Mouse (Mus musculus): ENCODE measurements at regions not wholly inside any gene's neighbourhood (a gene's known extent, or its start where the extent isn't known, plus 50 kb on each side); places are given as distances from the start of the nearest gene placed in this dataset.

- no peak for ATAC-seq
Observed at GRCm38 (mm10) chr8:87268159-87268558, 204.2 kb downstream of the Cbln1 start.

GRCm38 (mm10) chr8:87264999-87265398 lies 207.4 kb downstream of the Cbln1 start:
- no peak for ATAC-seq
- Histone ChIP-seq H3K9me3 (no peaks in the 10 kb centered on the region), H3K9ac (no peak overlapping the region), H3K27ac (no peak overlapping the region), H3K4me1 (replicated peaks) (no peaks in the 10 kb centered on the region), H3K4me3 (replicated peaks) (no peak overlapping the region), H3K36me3 (no peaks in the 10 kb centered on the region), H3K4me2 (replicated peaks) (no peak overlapping the region), H3K27me3 (replicated peaks) (no peaks in the 10 kb centered on the region)
- 60% methylated on average over 2 of the region's 2 CpGs for WGBS

More at GRCm38 (mm10) chr8:87268159-87268558, 204.2 kb downstream of the Cbln1 start:
- Histone ChIP-seq H3K4me2 (replicated peaks) (no peak overlapping the region), H3K4me3 (replicated peaks) (no peak overlapping the region), H3K36me3 (no peaks in the 10 kb centered on the region), H3K4me1 (replicated peaks) (no peaks in the 10 kb centered on the region), H3K9me3 (no peaks in the 10 kb centered on the region), H3K27ac (no peak overlapping the region), H3K9ac (no peak overlapping the region), H3K27me3 (replicated peaks) (no peaks in the 10 kb centered on the region)

DNA sequence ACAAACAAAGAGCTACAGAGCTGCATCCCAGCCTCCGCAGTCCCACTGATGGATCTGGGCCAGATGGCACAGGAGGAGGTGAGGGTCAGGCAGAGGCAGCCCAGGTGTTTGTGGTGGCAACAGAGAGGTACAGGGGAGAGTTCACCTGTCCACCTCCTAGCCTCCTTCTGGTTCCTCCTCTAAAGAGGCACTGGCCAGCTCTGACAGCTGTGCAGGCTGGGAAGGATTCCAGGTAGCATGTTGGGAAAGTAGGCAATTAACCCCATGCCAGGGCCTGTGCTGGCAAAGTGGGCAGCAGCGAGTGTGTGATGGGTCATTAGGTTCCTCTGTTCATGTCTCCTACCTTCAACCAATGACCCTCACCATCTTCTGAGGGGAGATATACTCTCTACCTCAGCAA lies 212.1 kb downstream of the Cbln1 start:
- Histone ChIP-seq H3K9me3 (no peaks in the 10 kb centered on the region), H3K27me3 (replicated peaks) (no peaks in the 10 kb centered on the region), H3K9ac (no peak overlapping the region), H3K4me2 (replicated peaks) (no peak overlapping the region), H3K36me3 (no peaks in the 10 kb centered on the region), H3K4me3 (replicated peaks) (no peak overlapping the region), H3K4me1 (replicated peaks) (no peaks in the 10 kb centered on the region), H3K27ac (no peak overlapping the region)
- 82% methylated on average over 2 of the region's 2 CpGs for WGBS
- ATAC-seq = no peak

- H3K36me3 ChIP-seq = no peaks in the 10 kb centered on the region
- 58% methylated on average over 2 of the region's 2 CpGs for WGBS
- H3K9ac ChIP-seq = no peak overlapping the region
- no peak overlapping the region for H3K4me3 ChIP-seq (replicated peaks)
- no peaks in the 10 kb centered on the region for H3K9me3 ChIP-seq
- H3K27ac ChIP-seq = no peak overlapping the region
- H3K4me2 ChIP-seq (replicated peaks) = no peak overlapping the region
- no peaks in the 10 kb centered on the region for H3K27me3 ChIP-seq (replicated peaks)
- ATAC-seq = no peak
- H3K4me1 ChIP-seq (replicated peaks) = no peaks in the 10 kb centered on the region
Observed at GRCm38 (mm10) chr8:87242681-87243080, 229.7 kb downstream of the Cbln1 start.

DNA sequence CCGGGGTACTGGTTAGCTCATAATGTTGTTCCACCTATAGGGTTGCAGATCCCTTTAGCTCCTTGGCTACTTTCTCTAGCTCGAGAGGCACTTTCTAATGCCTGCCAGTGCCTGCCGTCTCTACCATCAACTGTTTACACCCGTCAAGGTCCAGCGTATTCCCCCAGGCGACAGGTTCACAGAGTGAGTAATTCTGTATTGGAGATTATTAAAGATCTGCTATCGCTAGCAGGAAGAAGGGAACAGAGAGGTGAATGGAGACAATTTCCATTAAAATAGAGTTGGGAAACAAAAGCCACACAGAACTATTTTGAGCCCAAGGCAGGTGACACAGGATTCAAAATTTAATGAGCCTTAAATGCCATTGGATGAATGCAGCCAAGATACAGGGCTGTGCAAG lies 235.2 kb downstream of the Cbln1 start:
- Histone ChIP-seq H3K27me3 (replicated peaks) (no peaks in the 10 kb centered on the region), H3K4me1 (replicated peaks) (no peaks in the 10 kb centered on the region), H3K4me3 (replicated peaks) (no peak overlapping the region), H3K9ac (no peak overlapping the region), H3K36me3 (no peaks in the 10 kb centered on the region), H3K4me2 (replicated peaks) (no peak overlapping the region), H3K9me3 (no peaks in the 10 kb centered on the region), H3K27ac (no peak overlapping the region)
- 70% methylated on average over 7 of the region's 7 CpGs for WGBS
- no peak for ATAC-seq

DNA sequence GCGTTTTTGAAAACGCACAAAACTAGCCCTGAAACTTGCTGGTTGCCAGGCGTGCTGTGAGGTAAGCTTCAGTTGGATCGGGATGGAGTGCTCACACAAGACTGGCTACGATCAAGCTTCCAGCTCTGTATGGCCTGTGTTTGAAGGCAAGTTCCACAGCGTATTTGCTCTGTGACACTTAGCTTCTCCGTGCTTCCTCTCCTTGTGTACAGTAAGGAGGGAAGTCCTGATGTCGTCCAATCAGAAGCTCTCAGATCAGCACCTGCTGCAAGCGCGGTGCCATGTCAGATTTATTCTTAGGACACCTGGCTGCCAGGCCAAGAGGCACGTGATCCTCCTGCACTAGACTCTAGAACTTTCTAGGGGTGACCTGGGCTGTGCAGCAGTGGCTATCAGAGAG lies 236.0 kb downstream of the Cbln1 start:
- Histone ChIP-seq H3K4me3 (replicated peaks) (no peak overlapping the region), H3K27me3 (replicated peaks) (no peaks in the 10 kb centered on the region), H3K4me1 (replicated peaks) (no peaks in the 10 kb centered on the region), H3K4me2 (replicated peaks) (no peak overlapping the region), H3K36me3 (no peaks in the 10 kb centered on the region), H3K9me3 (no peaks in the 10 kb centered on the region), H3K9ac (no peak overlapping the region), H3K27ac (no peak overlapping the region)
- 81% methylated on average over 11 of the region's 11 CpGs for WGBS
- no peak for ATAC-seq

GRCm38 (mm10) chr8:87235341-87236075 lies 236.9 kb downstream of the Cbln1 start:
- WGBS = 30% methylated on average over 18 of the region's 18 CpGs
- H3K27me3 ChIP-seq (replicated peaks) = no peaks in the 10 kb centered on the region
- H3K4me3 ChIP-seq (replicated peaks) = no peak overlapping the region; the same call in 1 of the 2 replicates
- no peaks in the 10 kb centered on the region for H3K9me3 ChIP-seq
- H3K4me1 ChIP-seq (replicated peaks) = no peaks in the 10 kb centered on the region
- H3K27ac ChIP-seq = no peak overlapping the region
- H3K4me2 ChIP-seq (replicated peaks) = peak overlapping the region; percentile 51
- ATAC-seq = no peak
- H3K9ac ChIP-seq = no peak overlapping the region
- H3K36me3 ChIP-seq = no peaks in the 10 kb centered on the region

GRCm38 (mm10) chr8:87234336-87234735 lies 238.1 kb downstream of the Cbln1 start:
- Histone ChIP-seq H3K9me3 (no peaks in the 10 kb centered on the region), H3K27me3 (replicated peaks) (no peaks in the 10 kb centered on the region), H3K9ac (no peak overlapping the region), H3K36me3 (no peaks in the 10 kb centered on the region), H3K4me2 (replicated peaks) (no peak overlapping the region), H3K4me3 (replicated peaks) (no peak overlapping the region), H3K4me1 (replicated peaks) (no peaks in the 10 kb centered on the region), H3K27ac (no peak overlapping the region)
- 77% methylated on average over 5 of the region's 5 CpGs for WGBS
- no peak for ATAC-seq

GRCm38 (mm10) chr8:87233805-87234331 lies 238.5 kb downstream of the Cbln1 start:
- Histone ChIP-seq H3K27ac (no peak overlapping the region), H3K9me3 (no peaks in the 10 kb centered on the region), H3K4me3 (replicated peaks) (no peak overlapping the region), H3K4me2 (replicated peaks) (no peak overlapping the region), H3K27me3 (replicated peaks) (no peaks in the 10 kb centered on the region), H3K9ac (no peak overlapping the region), H3K36me3 (no peaks in the 10 kb centered on the region), H3K4me1 (replicated peaks) (no peaks in the 10 kb centered on the region)
- WGBS = 45% methylated on average over 10 of the region's 10 CpGs
- peak; percentile 55; the same call in 1 of the 2 replicates for ATAC-seq

GRCm38 (mm10) chr8:87231762-87232161 lies 240.6 kb downstream of the Cbln1 start:
- Histone ChIP-seq H3K9me3 (no peaks in the 10 kb centered on the region), H3K4me1 (replicated peaks) (no peaks in the 10 kb centered on the region), H3K9ac (no peak overlapping the region), H3K36me3 (no peaks in the 10 kb centered on the region), H3K27ac (no peak overlapping the region), H3K27me3 (replicated peaks) (no peaks in the 10 kb centered on the region), H3K4me3 (replicated peaks) (no peak overlapping the region), H3K4me2 (replicated peaks) (no peak overlapping the region)
- WGBS = 35% methylated on average over 4 of the region's 4 CpGs
- ATAC-seq = no peak

DNA sequence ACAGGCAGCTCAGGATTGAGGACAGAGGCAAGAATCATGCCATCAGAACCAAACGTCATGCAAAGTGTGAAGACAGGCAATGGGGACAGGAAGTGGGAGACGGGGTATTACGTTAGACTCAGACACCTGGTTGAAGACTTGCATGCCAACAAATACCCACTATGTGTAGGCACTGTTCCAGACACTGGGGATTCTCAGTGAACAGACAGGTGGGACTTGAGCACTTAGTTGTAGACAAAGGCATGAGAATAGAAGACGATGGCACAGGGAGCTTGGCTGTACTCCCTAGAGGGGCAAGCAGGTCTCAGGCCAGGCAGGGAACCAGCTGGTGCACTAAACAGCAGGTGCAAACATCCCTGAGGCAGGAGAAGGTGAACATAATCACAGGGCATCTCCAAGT lies 242.3 kb downstream of the Cbln1 start:
- H3K4me1 ChIP-seq (replicated peaks) = no peaks in the 10 kb centered on the region

GRCm38 (mm10) chr8:87229182-87229581 lies 243.2 kb downstream of the Cbln1 start:
- Histone ChIP-seq H3K4me1 (replicated peaks) (no peaks in the 10 kb centered on the region), H3K9ac (no peak overlapping the region), H3K27ac (no peak overlapping the region), H3K4me2 (replicated peaks) (no peak overlapping the region), H3K27me3 (replicated peaks) (no peaks in the 10 kb centered on the region), H3K4me3 (replicated peaks) (no peak overlapping the region), H3K36me3 (no peaks in the 10 kb centered on the region), H3K9me3 (no peaks in the 10 kb centered on the region)
- 84% methylated on average over 6 of the region's 6 CpGs for WGBS
- ATAC-seq = no peak

More for the DNA sequence above, 242.3 kb downstream of the Cbln1 start:
- H3K36me3 ChIP-seq = no peaks in the 10 kb centered on the region
- H3K27me3 ChIP-seq (replicated peaks) = no peaks in the 10 kb centered on the region
- 83% methylated on average over 4 of the region's 4 CpGs for WGBS
- no peak overlapping the region for H3K4me2 ChIP-seq (replicated peaks)
- no peaks in the 10 kb centered on the region for H3K9me3 ChIP-seq
- H3K27ac ChIP-seq = no peak overlapping the region
- ATAC-seq = no peak
- H3K9ac ChIP-seq = no peak overlapping the region
- no peak overlapping the region for H3K4me3 ChIP-seq (replicated peaks)

GRCm38 (mm10) chr8:87228777-87229176 lies 243.6 kb downstream of the Cbln1 start:
- Histone ChIP-seq H3K4me1 (replicated peaks) (no peaks in the 10 kb centered on the region), H3K9ac (no peak overlapping the region), H3K9me3 (no peaks in the 10 kb centered on the region), H3K4me2 (replicated peaks) (no peak overlapping the region), H3K27ac (no peak overlapping the region), H3K4me3 (replicated peaks) (no peak overlapping the region), H3K27me3 (replicated peaks) (no peaks in the 10 kb centered on the region), H3K36me3 (no peaks in the 10 kb centered on the region)
- ATAC-seq = no peak
- WGBS = 89% methylated on average over 6 of the region's 6 CpGs
